Mouse (Mus musculus) heart, embryonic 11.5 days (tissue): ENCODE data around the gene Arhgdig. TPM values are rescaled to one million over a fixed set of nuclear protein-coding genes. Genes with fewer than 3 reads are reported as not detected.
A peak's percentile ranks its signal among the peaks of the same experiment; 100 is the strongest.

Source experiments
- ATAC-seq: fragments of 200-750 bp; cut with Nextera tagmentation; replicated peaks from 2 replicates; pipeline ENCODE4 v1.8.0; 2017; ENCODE audit warnings: moderate library complexity; ENCODE audit not compliant: insufficient number of reproducible peaks, low FRiP score, low TSS enrichment
- H3K27ac ChIP-seq: fragments of 300-500 bp; sonication (generic); 2 replicates; pipeline ENCODE4 v1.5.1; 2014; ENCODE audit warnings: mild to moderate bottlenecking, low read depth, low read length
- H3K27me3 ChIP-seq: fragments of 300-500 bp; sonication (generic); 2 replicates; pipeline ENCODE4 v1.6.1; 2014; ENCODE audit warnings: mild to moderate bottlenecking, low read length, mixed read lengths; ENCODE audit not compliant: control insufficient read depth, insufficient read depth
- H3K36me3 ChIP-seq: fragments of 300-500 bp; sonication (generic); 2 replicates; pipeline ENCODE4 v1.6.1; 2014; ENCODE audit warnings: mild to moderate bottlenecking, low read length, moderate library complexity, mixed read lengths; ENCODE audit not compliant: control insufficient read depth, insufficient read depth
- H3K4me1 ChIP-seq: fragments of 300-500 bp; sonication (generic); 2 replicates; pipeline ENCODE4 v1.6.1; 2014; ENCODE audit warnings: low read length; ENCODE audit not compliant: control insufficient read depth, insufficient read depth
- H3K4me2 ChIP-seq: fragments of 300-500 bp; sonication (generic); 2 replicates; pipeline ENCODE4 v1.6.1; 2014; ENCODE audit warnings: mild to moderate bottlenecking, moderate library complexity
- H3K4me3 ChIP-seq: fragments of 300-500 bp; sonication (generic); 2 replicates; pipeline ENCODE4 v1.5.1; 2014; ENCODE audit warnings: low read depth, low read length
- H3K9ac ChIP-seq: fragments of 300-500 bp; sonication (generic); 2 replicates; pipeline ENCODE4 v1.6.1; 2014; ENCODE audit warnings: mild to moderate bottlenecking, low read depth, low read length, moderate library complexity
- H3K9me3 ChIP-seq: fragments of 300-500 bp; sonication (generic); replicated peaks from 2 replicates; pipeline ENCODE4 v1.6.1; 2016; ENCODE audit warnings: low read length; ENCODE audit not compliant: control insufficient read depth
- WGBS: fragments of 180-500 bp; shearing (Covaris S2); extraction: QIAGEN DNeasy Blood & Tissue Kit; methylation state at CpG from one replicate; pipeline ENCODE4 v1.1.7; 2014; ENCODE audit not compliant: insufficient replicate concordance; 5-methylcytosine and 5-hydroxymethylcytosine counted together
- polyA plus RNA-seq: library from polyadenylated mRNA; unstranded; fragments of >200 nt; fragmentation: Nextera tagmentation; extraction: Ambion mirVana; gene quantifications from 2 replicates; pipeline ENCODE4 v1.2.1, GENCODE M21; 2014

Gene Arhgdig
- polyA plus RNA-seq, 1 experiment from 2014 or later = 6.4 TPM

DNA sequence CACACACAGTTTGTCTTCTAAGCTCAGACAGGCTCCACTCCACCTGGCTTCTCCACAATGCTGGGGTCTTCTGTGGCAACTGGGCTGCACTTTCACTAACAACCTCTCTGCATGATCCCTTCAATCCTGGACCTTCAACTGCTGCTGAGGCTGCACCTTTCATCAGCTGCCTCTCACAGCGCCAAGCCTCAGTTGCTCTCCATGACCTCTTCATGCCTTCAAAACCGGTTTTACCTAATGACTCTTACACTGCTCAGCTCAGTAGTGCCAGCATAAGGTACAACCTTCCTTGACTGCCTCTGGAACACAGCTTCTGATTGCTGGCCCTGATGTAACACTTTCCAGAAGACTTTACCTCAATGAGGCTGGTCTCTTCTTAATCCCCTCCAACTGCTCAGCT lies 13.9 kb upstream of the Arhgdig start:
- 63% methylated on average over 2 of the region's 2 CpGs for WGBS
- no peaks in the 10 kb centered on the region for H3K4me1 ChIP-seq
- no peak overlapping the region for H3K4me3 ChIP-seq
- no peak overlapping the region for H3K27ac ChIP-seq
- H3K9ac ChIP-seq = 0 out of 2 replicates have a peak overlapping the region, but pooled peaks have one; percentile 7
- H3K4me2 ChIP-seq = no peak overlapping the region
- no peak for ATAC-seq
- H3K9me3 ChIP-seq = no peaks in the 10 kb centered on the region
- H3K36me3 ChIP-seq = no peaks in the 10 kb centered on the region
- no peaks in the 10 kb centered on the region for H3K27me3 ChIP-seq

DNA sequence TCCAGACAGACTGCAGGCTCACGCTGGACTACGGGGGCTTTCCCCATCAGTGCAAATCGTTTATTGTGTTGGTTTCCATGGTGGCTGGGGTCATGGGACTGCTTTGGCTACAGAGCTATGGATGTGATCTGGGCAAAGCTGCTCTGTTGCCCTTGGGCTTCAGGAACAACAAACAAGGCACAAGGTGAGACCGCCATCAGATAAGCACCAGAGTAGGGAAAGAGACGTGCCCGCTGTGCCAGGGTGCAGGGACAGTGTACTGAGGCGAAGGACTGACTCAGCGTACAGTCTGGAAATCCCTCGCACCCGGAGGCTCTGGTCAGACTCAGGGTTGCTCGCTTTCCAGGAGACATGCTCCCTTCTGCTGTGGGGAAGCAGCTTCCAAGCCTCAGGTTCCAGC lies 5.1 kb upstream of the Arhgdig start:
- no peak overlapping the region for H3K27ac ChIP-seq
- no peaks in the 10 kb centered on the region for H3K36me3 ChIP-seq
- H3K4me1 ChIP-seq = no peaks in the 10 kb centered on the region
- no peaks in the 10 kb centered on the region for H3K27me3 ChIP-seq
- no peak for ATAC-seq
- H3K4me3 ChIP-seq = no peak overlapping the region
- no peaks in the 10 kb centered on the region for H3K9me3 ChIP-seq
- WGBS = 82% methylated on average over 11 of the region's 11 CpGs
- H3K9ac ChIP-seq = no peak overlapping the region
- no peak overlapping the region for H3K4me2 ChIP-seq

DNA sequence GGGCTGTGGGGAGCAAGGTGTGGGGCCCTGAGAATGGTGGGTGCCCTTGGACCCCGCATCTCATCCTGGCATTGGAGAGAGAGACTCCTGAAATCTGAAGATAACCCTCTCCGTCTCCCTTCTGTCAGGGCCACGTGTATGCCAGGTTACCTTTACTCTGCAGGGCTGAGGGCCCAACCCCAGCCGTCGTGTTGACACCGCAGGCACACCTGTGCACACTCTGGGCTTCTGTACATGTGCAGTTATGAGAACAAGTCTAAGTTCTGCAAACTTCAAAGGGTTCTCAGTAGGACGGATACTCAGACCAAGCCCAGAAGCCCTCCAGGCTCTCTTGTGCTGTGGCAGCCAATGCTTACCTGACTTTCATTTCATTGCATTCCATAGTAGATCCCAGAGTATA lies 4.7 kb upstream of the Arhgdig start:
- H3K27me3 ChIP-seq = no peaks in the 10 kb centered on the region
- no peak overlapping the region for H3K27ac ChIP-seq
- H3K36me3 ChIP-seq = no peaks in the 10 kb centered on the region
- no peak overlapping the region for H3K4me3 ChIP-seq
- no peaks in the 10 kb centered on the region for H3K4me1 ChIP-seq
- no peaks in the 10 kb centered on the region for H3K9me3 ChIP-seq
- no peak overlapping the region for H3K4me2 ChIP-seq
- no peak overlapping the region for H3K9ac ChIP-seq
- 82% methylated on average over 7 of the region's 7 CpGs for WGBS
- no peak for ATAC-seq

DNA sequence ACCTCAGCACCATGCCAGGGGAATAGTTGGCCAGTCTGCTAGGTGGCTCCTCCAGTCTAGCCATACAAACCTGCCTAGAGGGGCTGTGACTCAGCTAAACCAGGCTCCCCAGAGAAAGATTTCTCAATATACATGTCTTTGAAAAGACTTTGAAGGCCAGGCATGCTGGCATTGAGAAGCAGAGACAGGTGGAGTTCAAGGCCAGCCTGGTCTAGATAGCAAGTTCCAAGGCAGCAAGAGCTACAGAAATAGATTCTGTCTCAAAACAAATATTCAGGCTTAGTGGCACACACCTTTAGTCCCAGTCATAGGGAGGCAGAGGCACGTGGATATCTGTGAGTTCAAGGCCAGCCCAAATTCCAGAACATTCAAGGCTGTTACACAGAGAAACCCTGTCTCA lies 1.2 kb downstream of the Arhgdig start:
- H3K27me3 ChIP-seq = peaks cover 37% of the 10 kb centered on the region
- H3K4me2 ChIP-seq = no peak overlapping the region
- H3K9me3 ChIP-seq = no peaks in the 10 kb centered on the region
- H3K4me3 ChIP-seq = no peak overlapping the region
- H3K4me1 ChIP-seq = peaks cover 8% of the 10 kb centered on the region
- no peak overlapping the region for H3K9ac ChIP-seq
- H3K27ac ChIP-seq = no peak overlapping the region
- no peak for ATAC-seq
- no peaks in the 10 kb centered on the region for H3K36me3 ChIP-seq
- WGBS = 32% methylated on average over 1 of the region's 1 CpGs

DNA sequence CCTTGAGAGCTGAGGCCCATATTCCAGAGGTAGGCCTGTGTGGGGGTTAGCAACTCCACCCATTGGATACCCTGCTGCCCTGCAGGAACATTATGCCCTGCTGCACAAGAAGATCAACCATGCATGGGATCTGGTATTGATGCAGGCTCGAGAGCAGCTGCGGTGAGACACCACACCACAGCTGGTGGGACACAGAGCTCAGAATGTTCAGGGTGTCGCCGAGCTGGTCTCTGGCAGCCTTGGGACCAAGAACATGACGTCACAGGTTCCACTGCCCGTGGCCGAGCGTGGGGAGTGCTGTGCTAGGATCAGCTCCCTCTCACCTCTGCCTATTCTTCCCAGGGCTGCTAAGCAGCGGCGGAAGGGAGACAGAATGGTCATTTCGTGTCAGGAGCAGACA lies 2.8 kb downstream of the Arhgdig start:
- H3K4me3 ChIP-seq = no peak overlapping the region
- ATAC-seq = no peak
- H3K4me1 ChIP-seq = peaks cover 16% of the 10 kb centered on the region
- no peaks in the 10 kb centered on the region for H3K9me3 ChIP-seq
- H3K36me3 ChIP-seq = no peaks in the 10 kb centered on the region
- 34% methylated on average over 11 of the region's 11 CpGs for WGBS
- H3K27ac ChIP-seq = no peak overlapping the region
- H3K4me2 ChIP-seq = peak overlapping the region; percentile 7; the same call in 1 of the 2 replicates
- H3K9ac ChIP-seq = no peak overlapping the region
- peaks cover 53% of the 10 kb centered on the region for H3K27me3 ChIP-seq

DNA sequence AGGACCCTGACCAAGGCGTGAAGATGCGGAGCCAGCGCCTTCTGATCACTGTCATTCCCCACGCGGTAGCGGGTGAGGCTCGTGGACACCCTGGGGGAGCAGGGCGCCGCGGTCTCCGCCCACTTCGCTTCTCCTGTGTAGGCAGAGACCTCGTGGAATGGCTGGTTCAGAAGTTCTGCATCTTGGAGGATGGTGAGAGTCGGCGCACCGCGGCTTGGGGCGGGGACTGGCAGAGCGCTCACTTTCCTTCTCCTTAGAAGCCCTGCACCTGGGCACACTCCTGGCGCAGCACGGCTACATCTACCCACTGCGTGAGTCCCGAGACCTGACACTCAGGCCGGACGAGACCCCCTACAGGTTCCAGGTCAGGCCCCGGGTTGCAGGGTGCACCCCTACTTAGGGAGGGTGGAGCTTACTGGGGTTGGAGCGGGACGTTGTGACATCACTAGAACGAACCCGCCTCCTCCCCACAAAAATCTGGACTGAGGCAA lies 4.2 kb downstream of the Arhgdig start:
- Histone ChIP-seq H3K36me3 (no peaks in the 10 kb centered on the region), H3K4me1 (peaks cover 16% of the 10 kb centered on the region), H3K4me3 (peak overlapping the region; percentile 55), H3K4me2 (peak overlapping the region; percentile 95), H3K9me3 (no peaks in the 10 kb centered on the region), H3K9ac (peak overlapping the region; percentile 52; the same call in 1 of the 2 replicates), H3K27me3 (peaks cover 62% of the 10 kb centered on the region), H3K27ac (no peak overlapping the region)
- 2% methylated on average over 30 of the region's 30 CpGs for WGBS
- ATAC-seq = no peak

DNA sequence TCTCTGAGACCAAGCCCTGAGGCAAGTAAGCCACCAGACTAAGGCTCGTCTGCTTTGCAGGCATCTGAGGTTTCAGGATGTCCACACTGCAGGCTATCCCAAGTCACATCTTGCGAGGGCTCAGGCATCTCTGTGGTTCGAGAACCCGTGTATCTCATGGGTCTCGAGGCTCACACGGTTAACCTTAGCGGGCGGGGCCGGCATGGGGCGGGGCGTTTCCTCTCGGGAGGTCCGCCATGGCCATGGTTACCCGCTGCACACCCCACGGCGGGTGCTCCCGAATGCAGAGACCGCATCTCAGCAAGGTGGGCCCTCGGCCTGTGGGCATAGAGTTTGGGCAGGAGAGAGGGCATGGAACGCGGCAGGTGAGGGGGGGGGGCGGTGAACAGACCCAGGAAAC lies 4.8 kb downstream of the Arhgdig start, which contains the start of gene Rgs11:
Rgs11 (plus strand) TSS at position 215 of the 400 bp plus-strand sequence.
- H3K27me3 ChIP-seq = peaks cover 62% of the 10 kb centered on the region
- peaks cover 16% of the 10 kb centered on the region for H3K4me1 ChIP-seq
- no peaks in the 10 kb centered on the region for H3K36me3 ChIP-seq
- H3K9ac ChIP-seq = peak within 1 kb of the TSS; percentile 52; the same call in 1 of the 2 replicates
- ATAC-seq = no peak
- H3K4me2 ChIP-seq = peak within 1 kb of the TSS; percentile 95
- H3K9me3 ChIP-seq = no peaks in the 10 kb centered on the region
- 2% methylated on average over 22 of the region's 22 CpGs for WGBS
- no peak within 1 kb of the TSS for H3K27ac ChIP-seq
- H3K4me3 ChIP-seq = peak within 1 kb of the TSS; percentile 55

DNA sequence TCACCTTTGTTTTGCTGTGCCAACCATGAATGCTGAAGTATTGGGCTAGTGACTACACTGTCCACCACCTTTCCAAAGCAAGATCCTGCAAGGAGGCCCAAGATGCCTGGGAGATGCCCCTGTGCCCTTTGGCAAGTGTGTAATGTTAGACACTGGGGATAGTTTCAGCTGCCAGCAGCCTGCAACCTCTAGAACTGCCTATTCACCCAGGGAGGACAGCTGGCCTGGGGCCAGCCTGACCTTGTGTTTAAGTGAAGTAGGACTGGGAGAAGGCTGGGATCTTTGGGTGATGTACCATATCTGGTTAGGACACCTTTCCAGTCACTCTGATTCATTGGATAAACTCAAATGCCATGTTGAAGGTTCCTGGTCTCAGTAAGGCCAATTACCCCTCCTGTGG lies 5.6 kb downstream of the Arhgdig start:
- no peak overlapping the region for H3K4me2 ChIP-seq
- no peak overlapping the region for H3K27ac ChIP-seq
- ATAC-seq = no peak
- H3K9me3 ChIP-seq = no peaks in the 10 kb centered on the region
- H3K4me1 ChIP-seq = peaks cover 16% of the 10 kb centered on the region
- H3K4me3 ChIP-seq = no peak overlapping the region
- H3K27me3 ChIP-seq = peaks cover 62% of the 10 kb centered on the region
- H3K36me3 ChIP-seq = peaks cover under 1% of the 10 kb centered on the region; the same call in 1 of the 2 replicates
- no peak overlapping the region for H3K9ac ChIP-seq
